Mouse (Mus musculus): ENCODE measurements around the gene Ccdc57. TPM values are rescaled to one million over a fixed set of nuclear protein-coding genes. Genes with fewer than 3 reads are reported as not detected.
A peak's percentile ranks its signal among the peaks of the same experiment; 100 is the strongest.
"Not testable (repeated sequence)": the region's sequence is repeated elsewhere in the genome, so short reads cannot be mapped to it uniquely, and the experiment has no call there.

The Ccdc57 gene
- polyA plus RNA-seq, 1 experiment: 2.0 TPM

DNA sequence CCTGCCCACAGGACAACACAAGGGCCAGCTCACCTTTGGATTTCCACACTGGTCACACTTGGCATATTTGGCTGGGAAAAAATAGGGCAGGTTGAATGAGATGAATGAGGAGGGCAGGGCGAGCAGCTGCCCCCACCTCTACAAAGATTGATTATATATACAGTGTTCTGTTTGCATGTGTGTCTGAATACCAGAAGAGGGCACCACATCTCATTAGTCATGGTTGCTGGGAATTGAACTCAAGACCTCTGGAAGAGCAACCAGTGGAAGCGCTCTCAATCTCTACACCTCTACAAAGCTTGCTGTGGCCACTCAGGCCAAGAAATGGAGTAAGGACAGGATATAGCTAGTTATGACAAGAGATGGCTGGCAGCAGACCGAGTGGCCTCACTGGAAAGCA lies 142.9 kb downstream of the Ccdc57 start:
- Histone ChIP-seq H3K4me1 (peaks cover 48% of the 10 kb centered on the region), H3K27me3 (replicated peaks) (no peaks in the 10 kb centered on the region), H3K4me3 (replicated peaks) (no peak overlapping the region), H3K36me3 (replicated peaks; ENCODE audit: low read length) (peaks cover 92% of the 10 kb centered on the region), H3K9me3 (no peaks in the 10 kb centered on the region)
- no peak for TF ChIP-seq GATA1 (IDR thresholded peaks at IDR 0.05; ENCODE audit: borderline replicate concordance, low read length)
- no peak for TF ChIP-seq FLI1 (IDR thresholded peaks at IDR 0.05; ENCODE audit: low read length)

DNA sequence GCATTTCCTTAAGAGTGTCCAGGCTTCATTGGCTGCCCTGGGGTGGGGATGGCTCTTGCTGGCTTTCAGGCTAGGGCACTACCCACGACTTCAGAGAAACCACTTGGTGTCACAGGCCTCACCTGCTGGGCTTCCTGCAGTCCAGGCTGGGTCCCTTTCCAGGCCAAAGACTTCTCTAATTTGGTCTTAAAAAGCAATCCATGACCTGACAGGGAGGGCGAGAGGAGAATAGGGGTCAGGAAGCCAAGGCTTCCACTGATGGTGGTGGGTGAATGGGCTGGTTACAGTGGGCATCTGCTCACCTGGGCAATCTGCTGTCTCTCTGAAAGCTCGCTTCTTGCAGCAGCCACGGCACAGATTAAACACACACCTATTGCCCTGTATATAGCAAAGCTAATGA lies 143.3 kb downstream of the Ccdc57 start:
- no peaks in the 10 kb centered on the region for H3K9me3 ChIP-seq
- H3K4me1 ChIP-seq: peaks cover 46% of the 10 kb centered on the region
- peaks cover 88% of the 10 kb centered on the region for H3K36me3 ChIP-seq (replicated peaks; ENCODE audit: low read length)
- no peak overlapping the region for H3K4me3 ChIP-seq (replicated peaks)
- TF ChIP-seq FLI1 (IDR thresholded peaks at IDR 0.05; ENCODE audit: low read length) (no peak), GATA1 (IDR thresholded peaks at IDR 0.05; ENCODE audit: borderline replicate concordance, low read length) (no peak)
- H3K27me3 ChIP-seq (replicated peaks): no peaks in the 10 kb centered on the region

DNA sequence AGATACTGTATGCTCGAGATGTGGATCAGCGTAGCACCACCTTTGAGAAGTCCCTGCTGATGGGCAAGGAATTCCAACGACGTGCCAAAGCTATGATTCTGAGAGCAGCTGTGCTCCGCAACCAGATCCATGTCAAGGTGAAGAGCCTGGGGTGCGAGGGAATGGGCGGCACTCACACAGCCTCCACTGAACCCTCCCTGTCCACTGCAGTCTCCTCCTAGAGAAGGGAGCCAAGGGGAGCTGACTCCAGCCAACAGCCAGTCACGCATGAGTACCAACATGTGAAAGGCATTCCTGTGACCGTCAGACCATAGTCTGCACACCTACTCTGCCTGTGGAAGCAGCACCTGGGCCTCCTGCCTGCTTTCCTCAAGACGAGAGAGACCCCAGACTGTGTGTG lies 144.2 kb downstream of the Ccdc57 start:
- H3K9me3 ChIP-seq; H3K4me3 ChIP-seq (replicated peaks); H3K27me3 ChIP-seq (replicated peaks): not testable (repeated sequence)
- Histone ChIP-seq H3K4me1 (peaks cover 40% of the 10 kb centered on the region), H3K36me3 (replicated peaks; ENCODE audit: low read length) (peaks cover 79% of the 10 kb centered on the region)

DNA sequence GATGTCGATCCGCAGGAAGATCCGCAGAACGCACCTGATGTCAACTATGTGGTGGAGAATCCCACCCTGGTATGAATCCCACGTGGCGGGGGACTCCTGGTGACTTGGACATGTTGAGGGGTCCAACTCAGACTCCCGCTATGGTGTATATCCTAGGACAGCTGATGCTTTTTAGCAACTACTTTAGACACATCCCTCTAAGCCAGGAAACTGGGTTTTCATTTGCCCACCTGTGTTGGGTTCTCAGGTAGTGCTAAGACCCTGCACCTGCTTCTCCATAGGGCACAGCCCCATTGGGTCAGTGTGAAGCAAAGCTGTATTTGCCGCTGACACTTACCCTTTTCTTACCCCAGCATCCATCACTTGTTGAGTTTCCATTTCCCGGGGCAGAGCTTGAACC lies 147.5 kb downstream of the Ccdc57 start:
- Histone ChIP-seq H3K27me3 (replicated peaks) (peaks cover 2% of the 10 kb centered on the region), H3K9me3 (no peaks in the 10 kb centered on the region), H3K4me1 (peaks cover 46% of the 10 kb centered on the region), H3K4me3 (replicated peaks) (peak overlapping the region; percentile 97), H3K36me3 (replicated peaks; ENCODE audit: low read length) (peaks cover 70% of the 10 kb centered on the region)
- no peak for TF ChIP-seq GATA1 (IDR thresholded peaks at IDR 0.05; ENCODE audit: borderline replicate concordance, low read length)
- TF ChIP-seq FLI1 (IDR thresholded peaks at IDR 0.05; ENCODE audit: low read length): no peak

DNA sequence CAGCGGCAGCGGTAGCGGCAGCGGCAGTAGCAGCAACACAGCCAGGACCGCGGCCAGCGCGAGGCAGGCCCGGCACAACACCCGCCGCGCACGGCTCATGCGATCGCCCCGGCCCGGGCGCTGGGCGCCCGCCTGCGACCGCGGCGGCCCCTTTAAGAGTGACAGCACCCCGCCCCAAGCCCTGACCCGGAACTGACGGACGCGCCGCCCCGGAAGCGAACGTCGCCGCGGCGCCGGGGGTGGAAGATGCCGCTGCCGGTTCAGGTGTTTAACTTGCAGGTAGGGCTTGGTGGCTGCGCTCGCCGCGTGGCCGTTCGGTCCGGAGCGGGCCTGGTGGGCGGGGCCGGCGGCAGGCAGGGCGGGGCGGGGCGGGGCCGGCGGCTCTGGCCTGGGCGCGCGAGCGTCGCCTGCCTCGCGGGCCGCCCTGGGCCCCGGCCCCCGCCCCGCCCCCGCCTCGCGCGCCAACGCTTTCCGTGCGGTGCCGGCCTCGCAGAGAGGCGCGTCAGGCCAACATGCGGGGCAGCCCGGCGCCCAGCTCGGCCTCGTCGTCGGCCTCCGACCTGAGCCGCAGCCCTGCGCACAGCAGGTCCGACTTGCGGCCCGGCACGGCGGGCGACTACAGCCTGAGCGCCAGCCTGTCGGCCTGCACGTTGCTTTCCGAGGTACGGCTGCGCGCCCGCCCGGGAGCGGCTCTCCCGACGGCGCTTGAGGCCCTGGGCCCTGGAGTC lies 148.4 kb downstream of the Ccdc57 start, which contains the start of the genes Rfng and Gps1:
TSS of gene Rfng (minus strand) at position 144 of the 728 bp plus-strand sequence.
TSS of gene Gps1 (plus strand) at position 209 of the 728 bp plus-strand sequence.
- Histone ChIP-seq H3K9me3 (no peaks in the 10 kb centered on the region), H3K27me3 (replicated peaks) (peaks cover 2% of the 10 kb centered on the region), H3K36me3 (replicated peaks; ENCODE audit: low read length) (peaks cover 65% of the 10 kb centered on the region), H3K4me3 (replicated peaks) (peak within 1 kb of the TSS; percentile 97), H3K4me1 (peaks cover 46% of the 10 kb centered on the region)
- TF ChIP-seq GATA1 (IDR thresholded peaks at IDR 0.05; ENCODE audit: borderline replicate concordance, low read length) (no peak), FLI1 (IDR thresholded peaks at IDR 0.05; ENCODE audit: low read length) (no peak)

DNA sequence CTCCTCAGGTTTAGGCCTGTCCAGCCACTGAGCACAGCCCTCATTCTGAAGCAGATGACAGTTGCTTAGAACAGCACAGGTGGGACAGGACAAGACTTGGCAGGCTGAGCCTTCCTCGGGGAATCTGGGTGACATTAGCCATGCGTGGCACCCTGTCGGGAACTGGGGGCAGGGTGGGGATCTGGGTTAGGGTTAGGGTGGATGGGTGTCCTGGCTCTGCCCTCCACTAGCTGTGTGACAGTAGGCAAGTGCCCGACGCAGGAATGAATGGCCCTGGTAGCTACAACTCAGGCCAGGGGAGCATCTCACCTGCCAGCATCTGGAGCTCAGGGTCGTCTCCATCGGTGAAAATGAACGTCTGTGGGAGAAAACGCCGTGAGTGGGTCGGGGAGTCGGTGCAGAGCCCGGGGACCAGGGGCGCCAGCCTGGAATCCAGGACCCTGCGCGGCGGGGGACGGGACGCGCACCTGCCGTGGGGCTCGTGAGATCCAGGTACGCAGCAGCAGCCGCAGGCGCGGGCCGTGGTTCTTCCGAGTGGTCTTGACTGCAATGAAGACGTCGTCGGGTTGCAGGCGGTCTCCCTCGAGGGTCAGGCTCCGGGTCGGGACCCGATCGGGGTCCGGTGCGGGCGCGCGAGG lies 149.1 kb downstream of the Ccdc57 start:
- Histone ChIP-seq H3K27me3 (replicated peaks) (peaks cover 2% of the 10 kb centered on the region), H3K4me3 (replicated peaks) (peak overlapping the region; percentile 97), H3K36me3 (replicated peaks; ENCODE audit: low read length) (peaks cover 62% of the 10 kb centered on the region), H3K9me3 (no peaks in the 10 kb centered on the region), H3K4me1 (peaks cover 46% of the 10 kb centered on the region)
- TF ChIP-seq GATA1 (IDR thresholded peaks at IDR 0.05; ENCODE audit: borderline replicate concordance, low read length): no peak
- TF ChIP-seq FLI1 (IDR thresholded peaks at IDR 0.05; ENCODE audit: low read length): no peak

DNA sequence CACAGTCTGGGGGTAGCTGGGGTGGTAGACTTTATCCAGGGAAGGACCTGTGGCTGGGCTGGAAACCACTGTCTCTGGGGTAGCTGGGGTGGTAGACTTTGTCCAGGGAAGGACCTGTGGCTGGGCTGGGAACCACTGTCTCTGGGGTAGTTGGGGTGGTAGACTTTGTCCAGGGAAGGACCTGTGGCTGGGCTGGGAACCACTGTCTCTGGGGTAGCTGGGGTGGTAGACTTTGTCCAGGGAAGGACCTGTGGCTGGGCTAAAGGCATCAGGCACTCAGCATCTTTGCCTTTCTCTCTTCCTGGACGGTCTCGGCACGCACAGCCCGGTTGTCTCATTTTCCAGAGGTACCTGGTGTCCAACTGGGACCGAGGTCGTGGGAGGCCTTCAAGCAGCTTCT lies 151.3 kb downstream of the Ccdc57 start:
- H3K9me3 ChIP-seq; H3K27me3 ChIP-seq (replicated peaks); H3K4me3 ChIP-seq (replicated peaks): not testable (repeated sequence)
- H3K4me1 ChIP-seq: peaks cover 46% of the 10 kb centered on the region
- H3K36me3 ChIP-seq (replicated peaks; ENCODE audit: low read length): peaks cover 40% of the 10 kb centered on the region

DNA sequence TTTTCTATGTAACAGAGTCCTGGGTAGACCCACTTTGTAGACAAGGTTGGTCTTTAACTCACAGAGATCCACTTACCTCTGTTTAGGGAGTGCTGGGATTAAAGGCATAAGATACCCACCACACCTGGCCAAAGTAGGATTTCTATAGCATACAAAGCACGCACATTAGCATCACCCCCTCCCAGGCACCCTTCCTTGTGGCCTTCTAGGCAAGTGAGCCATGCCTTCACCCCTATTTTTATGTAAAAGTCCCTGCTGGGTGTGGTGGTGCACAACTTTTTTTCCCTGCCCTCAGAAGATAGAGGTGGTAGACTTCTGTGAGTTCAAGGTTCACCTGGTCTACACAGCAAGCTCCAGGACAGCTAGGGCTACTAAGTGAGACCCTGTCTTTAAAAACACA lies 152.8 kb downstream of the Ccdc57 start:
- Histone ChIP-seq H3K4me3 (replicated peaks) (no peak overlapping the region), H3K9me3 (no peaks in the 10 kb centered on the region), H3K4me1 (peaks cover 38% of the 10 kb centered on the region), H3K36me3 (replicated peaks; ENCODE audit: low read length) (peaks cover 30% of the 10 kb centered on the region), H3K27me3 (replicated peaks) (peaks cover 9% of the 10 kb centered on the region)
- no peak for TF ChIP-seq GATA1 (IDR thresholded peaks at IDR 0.05; ENCODE audit: borderline replicate concordance, low read length)

DNA sequence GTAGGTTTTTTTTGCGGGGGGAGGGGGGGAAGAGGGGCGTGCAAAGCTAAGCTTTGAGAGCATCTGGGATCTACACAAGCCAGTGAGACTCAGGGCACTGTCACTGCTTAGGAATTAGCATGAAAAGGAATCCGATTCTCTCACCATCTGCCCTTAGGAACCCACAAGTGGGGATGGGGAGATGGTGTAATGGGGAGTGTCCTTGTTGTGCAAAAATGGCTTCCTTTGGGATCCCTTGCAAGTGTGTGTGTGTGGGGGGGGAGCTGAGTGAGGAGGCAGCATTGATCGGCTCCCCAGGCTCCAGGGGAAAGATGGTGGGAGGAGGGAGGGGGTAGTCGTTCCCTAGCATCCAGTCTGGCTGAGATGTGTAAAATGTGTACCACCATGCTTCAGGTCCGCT lies 155.5 kb downstream of the Ccdc57 start:
- Histone ChIP-seq H3K4me1 (peaks cover 21% of the 10 kb centered on the region), H3K36me3 (replicated peaks; ENCODE audit: low read length) (peaks cover 22% of the 10 kb centered on the region), H3K4me3 (replicated peaks) (no peak overlapping the region), H3K27me3 (replicated peaks) (peaks cover 19% of the 10 kb centered on the region), H3K9me3 (no peaks in the 10 kb centered on the region)
- TF ChIP-seq FLI1 (IDR thresholded peaks at IDR 0.05; ENCODE audit: low read length) (no peak), GATA1 (IDR thresholded peaks at IDR 0.05; ENCODE audit: borderline replicate concordance, low read length) (no peak)

Other genes with a start within 250 kb of the Ccdc57 start
- gene Cenpx, start 219.1 kb downstream of the Ccdc57 start, polyA plus RNA-seq (2012; ENCODE audit: insufficient read depth, low replicate concordance): 93.0 and 128 TPM in 2 replicates
- 10.0 and 23.5 TPM in 2 replicates for gene Lrrc45, start 218.9 kb downstream of the Ccdc57 start, polyA plus RNA-seq (2012; ENCODE audit: insufficient read depth, low replicate concordance)
- 1.8 and 2.3 TPM in 2 replicates for gene Rac3, start 211.4 kb downstream of the Ccdc57 start, polyA plus RNA-seq (2012; ENCODE audit: insufficient read depth, low replicate concordance)
- 100 and 241 TPM in 2 replicates for gene Dcxr, start 205.6 kb downstream of the Ccdc57 start, polyA plus RNA-seq (2012; ENCODE audit: insufficient read depth, low replicate concordance)
- 2.1 TPM in 1 of 2 replicates, not detected in the other for gene Cbr2, start 200.8 kb downstream of the Ccdc57 start, polyA plus RNA-seq (2012; ENCODE audit: insufficient read depth, low replicate concordance)
- 601 and 1,141 TPM in 2 replicates for gene Hmga1b, start 170.1 kb downstream of the Ccdc57 start, polyA plus RNA-seq (2012; ENCODE audit: insufficient read depth, low replicate concordance)
- 26.0 and 43.8 TPM in 2 replicates for gene Rfng, start 148.7 kb downstream of the Ccdc57 start, polyA plus RNA-seq (2012; ENCODE audit: insufficient read depth, low replicate concordance)
- 13.8 and 27.0 TPM in 2 replicates for gene Gps1, start 148.6 kb downstream of the Ccdc57 start, polyA plus RNA-seq (2012; ENCODE audit: insufficient read depth, low replicate concordance)
- gene Dus1l, start 136.5 kb downstream of the Ccdc57 start, polyA plus RNA-seq (2012; ENCODE audit: insufficient read depth, low replicate concordance): 29.4 and 74.3 TPM in 2 replicates
- 328 and 589 TPM in 2 replicates for gene Fasn, start 108.3 kb downstream of the Ccdc57 start, polyA plus RNA-seq (2012; ENCODE audit: insufficient read depth, low replicate concordance)
- gene Slc16a3, start 15.6 kb upstream of the Ccdc57 start, polyA plus RNA-seq (2012; ENCODE audit: insufficient read depth, low replicate concordance): 673 and 816 TPM in 2 replicates
- 152 and 176 TPM in 2 replicates for gene Csnk1d, start 58.5 kb upstream of the Ccdc57 start, polyA plus RNA-seq (2012; ENCODE audit: insufficient read depth, low replicate concordance)
- gene Cd7, start 106.5 kb upstream of the Ccdc57 start, polyA plus RNA-seq (2012; ENCODE audit: insufficient read depth, low replicate concordance): 28.5 and 38.2 TPM in 2 replicates
- not detected in 2 replicates for gene Sectm1b, start 130.7 kb upstream of the Ccdc57 start, polyA plus RNA-seq (2012; ENCODE audit: insufficient read depth, low replicate concordance)
- not detected in 2 replicates for gene Sectm1a, start 148.3 kb upstream of the Ccdc57 start, polyA plus RNA-seq (2012; ENCODE audit: insufficient read depth, low replicate concordance)
- gene Tex19.2, start 185.8 kb upstream of the Ccdc57 start, polyA plus RNA-seq (2012; ENCODE audit: insufficient read depth, low replicate concordance): 0.08 TPM in 1 of 2 replicates, not detected in the other
- gene Tex19.1, start 213.3 kb upstream of the Ccdc57 start, polyA plus RNA-seq (2012; ENCODE audit: insufficient read depth, low replicate concordance): not detected in 2 replicates
- gene Uts2r, start 227.4 kb upstream of the Ccdc57 start, polyA plus RNA-seq (2012; ENCODE audit: insufficient read depth, low replicate concordance): not detected in 2 replicates